Mouse (Mus musculus) neural tube, embryonic 12.5 days (tissue): Measurements from ENCODE around the gene Tcp10a. TPM values are rescaled to one million over a fixed set of nuclear protein-coding genes. Genes with fewer than 3 reads are reported as not detected.
"Not testable (repeated sequence)": the region's sequence is repeated elsewhere in the genome, so short reads cannot be mapped to it uniquely, and the experiment has no call there.

Experiments used
- ATAC-seq: fragments of 200-750 bp; cut with Nextera tagmentation; 2 replicates; pipeline ENCODE4 v1.8.0; 2017; ENCODE audit warnings: low read depth, mild to moderate bottlenecking, moderate TSS enrichment, moderate library complexity; ENCODE audit not compliant: low FRiP score
- H3K27ac ChIP-seq: fragments of 300-500 bp; sonication (generic); 2 replicates; pipeline ENCODE4 v1.5.1; 2016
- H3K27me3 ChIP-seq: fragments of 300-500 bp; sonication (generic); replicated peaks from 2 replicates; pipeline ENCODE4 v1.6.1; 2016; ENCODE audit warnings: mild to moderate bottlenecking
- H3K36me3 ChIP-seq: fragments of 300-500 bp; sonication (generic); 2 replicates; pipeline ENCODE4 v1.6.1; 2016; ENCODE audit warnings: mild to moderate bottlenecking
- H3K4me1 ChIP-seq: fragments of 300-500 bp; sonication (generic); 2 replicates; pipeline ENCODE4 v1.6.1; 2016
- H3K4me2 ChIP-seq: fragments of 300-500 bp; sonication (generic); replicated peaks from 2 replicates; pipeline ENCODE4 v1.6.1; 2016; ENCODE audit warnings: mild to moderate bottlenecking
- H3K4me3 ChIP-seq: fragments of 300-500 bp; sonication (generic); 2 replicates; pipeline ENCODE4 v1.5.1; 2016
- H3K9ac ChIP-seq: fragments of 300-500 bp; sonication (generic); 2 replicates; pipeline ENCODE4 v1.6.1; 2016; ENCODE audit warnings: mild to moderate bottlenecking
- H3K9me3 ChIP-seq: fragments of 300-500 bp; sonication (generic); 2 replicates; pipeline ENCODE4 v1.6.1; 2016; ENCODE audit warnings: mild to moderate bottlenecking
- WGBS: fragments of 180-500 bp; shearing (Covaris S2); methylation state at CpG from one replicate; pipeline ENCODE4 v1.1.7; 2016; 5-methylcytosine and 5-hydroxymethylcytosine counted together
- polyA plus RNA-seq: library from polyadenylated mRNA; unstranded; fragments of >200 nt; fragmentation: Nextera tagmentation; extraction: Ambion mirVana; gene quantifications from 2 replicates; pipeline ENCODE4 v1.2.1, GENCODE M21; 2016

The Tcp10a gene
- polyA plus RNA-seq, 1 experiment from 2014 or later: not detected

DNA sequence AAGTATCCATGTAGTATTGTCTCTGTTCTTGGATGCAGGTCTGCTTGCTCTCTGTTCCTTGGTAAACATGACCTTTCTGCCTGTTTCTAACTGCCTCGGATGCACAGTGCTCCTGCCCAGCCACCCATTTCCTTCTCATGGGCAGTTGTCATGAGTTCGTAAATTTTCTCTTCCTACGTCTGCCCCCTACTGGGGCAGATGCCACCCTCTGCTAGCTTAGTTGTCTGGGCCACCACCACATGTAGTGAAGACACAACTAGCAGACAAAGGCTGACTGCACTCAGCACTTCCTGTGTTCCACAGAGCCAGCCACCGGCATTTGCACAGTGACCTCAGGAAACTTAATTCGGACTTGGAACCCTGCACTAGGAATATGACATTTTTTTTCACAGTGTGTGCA, 8.3 kb downstream of the Tcp10a start:
- not testable (repeated sequence) for H3K36me3 ChIP-seq, H3K9me3 ChIP-seq, ATAC-seq, H3K4me1 ChIP-seq, H3K9ac ChIP-seq, H3K27ac ChIP-seq, H3K4me2 ChIP-seq, H3K4me3 ChIP-seq, H3K27me3 ChIP-seq
- WGBS: 78% methylated on average over 3 of the region's 5 CpGs

DNA sequence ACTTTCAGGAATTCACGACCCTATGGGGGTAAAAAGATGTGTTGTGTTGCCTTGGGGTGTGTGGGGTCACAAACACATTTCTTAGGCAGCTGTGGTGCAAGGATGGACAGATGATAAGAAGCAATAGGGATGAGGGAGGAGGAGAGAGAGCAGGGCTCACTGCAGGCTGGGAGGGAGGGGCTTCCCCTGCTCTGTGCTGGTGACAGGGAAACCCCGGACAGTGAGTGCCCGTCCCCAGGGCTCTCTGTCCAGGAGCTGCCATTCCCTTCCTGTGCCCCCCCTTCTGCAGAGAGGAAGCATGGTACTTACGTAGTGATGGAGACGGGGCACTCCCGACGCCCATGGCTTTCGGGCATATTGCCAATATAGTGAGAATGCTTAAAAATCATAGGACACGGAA, 12.9 kb downstream of the Tcp10a start:
- H3K9ac ChIP-seq, H3K27me3 ChIP-seq, H3K9me3 ChIP-seq, H3K27ac ChIP-seq, H3K4me2 ChIP-seq, H3K36me3 ChIP-seq, ATAC-seq, H3K4me1 ChIP-seq, H3K4me3 ChIP-seq: not testable (repeated sequence)
- 82% methylated on average over 8 of the region's 9 CpGs for WGBS

GRCm38 (mm10) chr17:7348765-7349164, 24.3 kb downstream of the Tcp10a start:
- H3K27me3 ChIP-seq, H3K4me2 ChIP-seq, H3K4me3 ChIP-seq, H3K4me1 ChIP-seq, ATAC-seq, H3K27ac ChIP-seq, H3K9me3 ChIP-seq, H3K9ac ChIP-seq, H3K36me3 ChIP-seq: not testable (repeated sequence)
- 83% methylated on average over 2 of the region's 3 CpGs for WGBS

DNA sequence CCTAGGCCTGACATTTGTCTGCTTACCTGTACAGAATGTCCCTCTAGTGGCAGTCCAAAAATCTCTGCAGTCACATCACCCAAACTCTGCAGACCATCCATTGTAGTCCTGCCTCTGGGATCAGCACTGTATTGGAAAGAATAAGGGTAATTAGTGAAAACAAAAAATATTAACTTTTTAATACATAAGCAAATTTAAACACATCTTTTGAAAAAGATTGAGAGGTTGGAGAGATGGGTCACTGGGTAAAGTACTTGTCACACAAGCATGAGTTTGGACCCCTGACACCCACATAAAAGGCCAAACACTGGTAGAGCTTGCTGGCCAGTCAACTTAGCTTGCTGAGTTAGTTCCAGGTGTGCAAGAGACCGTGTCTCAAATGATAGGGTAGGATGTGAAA, 28.1 kb downstream of the Tcp10a start, which contains the start of gene Ttll2:
TSS of gene Ttll2 (minus strand) at position 101 of the 400 bp plus-strand sequence.
- 100% methylated on average over 1 of the region's 1 CpGs for WGBS
- H3K9ac ChIP-seq, H3K27me3 ChIP-seq, H3K4me2 ChIP-seq, H3K36me3 ChIP-seq, H3K4me3 ChIP-seq, H3K9me3 ChIP-seq, H3K27ac ChIP-seq, H3K4me1 ChIP-seq, ATAC-seq: not testable (repeated sequence)

DNA sequence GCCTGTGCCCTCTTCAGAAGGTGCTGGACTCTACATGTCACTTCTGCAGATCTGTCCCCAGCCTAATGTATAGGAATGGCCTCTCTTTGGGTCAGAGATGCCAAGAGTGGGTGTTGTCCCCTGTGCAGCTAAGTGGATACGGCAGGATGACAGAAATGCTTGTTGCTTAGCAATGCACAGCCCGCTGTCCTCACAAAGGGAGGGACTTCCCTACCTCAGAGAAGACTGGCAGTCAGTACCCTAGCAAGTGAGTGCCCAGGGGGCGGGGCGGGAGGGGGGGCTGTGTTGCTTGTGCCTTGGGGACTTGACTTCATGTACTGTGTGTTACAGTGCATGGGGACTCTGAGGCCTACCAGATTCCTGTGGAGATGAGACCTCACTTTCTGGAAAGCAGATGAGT, 35.4 kb downstream of the Tcp10a start:
- not testable (repeated sequence) for H3K9ac ChIP-seq, H3K9me3 ChIP-seq, H3K27me3 ChIP-seq, H3K36me3 ChIP-seq, H3K4me3 ChIP-seq, H3K4me2 ChIP-seq, H3K4me1 ChIP-seq, H3K27ac ChIP-seq, ATAC-seq
- WGBS: 74% methylated on average over 4 of the region's 4 CpGs

- ATAC-seq, H3K4me3 ChIP-seq: not testable (repeated sequence)
- WGBS: 81% methylated on average over 9 of the region's 9 CpGs
These were observed 36.5 kb downstream of the Tcp10a start for GRCm38 (mm10) chr17:7360749-7361465.

DNA sequence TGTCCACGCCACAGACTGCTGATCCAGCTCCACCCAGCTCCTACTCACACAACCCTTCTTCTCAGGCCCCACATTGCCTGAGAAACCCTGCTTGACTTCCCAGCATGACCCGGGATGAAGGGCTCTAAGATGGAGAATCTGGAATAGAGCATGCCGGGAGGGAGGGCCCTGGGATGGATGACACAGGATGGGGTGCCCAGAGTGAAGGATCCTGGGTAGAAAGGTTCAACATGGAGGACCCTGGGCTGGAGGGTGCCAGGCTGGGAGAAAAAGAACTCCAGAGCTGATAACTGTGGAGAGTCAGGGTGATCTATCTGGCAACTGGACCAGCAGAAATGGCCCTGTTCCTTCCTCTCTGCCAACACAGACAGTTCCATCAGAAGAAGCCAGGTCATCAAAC, 41.2 kb downstream of the Tcp10a start:
- H3K4me3 ChIP-seq, H3K9ac ChIP-seq, ATAC-seq, H3K27ac ChIP-seq, H3K4me1 ChIP-seq, H3K36me3 ChIP-seq, H3K9me3 ChIP-seq, H3K4me2 ChIP-seq, H3K27me3 ChIP-seq: not testable (repeated sequence)
- WGBS: 86% methylated on average over 1 of the region's 3 CpGs

More at GRCm38 (mm10) chr17:7360749-7361465, 36.5 kb downstream of the Tcp10a start:
- not testable (repeated sequence) for H3K27ac ChIP-seq, H3K4me2 ChIP-seq, H3K4me1 ChIP-seq, H3K36me3 ChIP-seq, H3K9ac ChIP-seq, H3K27me3 ChIP-seq, H3K9me3 ChIP-seq

DNA sequence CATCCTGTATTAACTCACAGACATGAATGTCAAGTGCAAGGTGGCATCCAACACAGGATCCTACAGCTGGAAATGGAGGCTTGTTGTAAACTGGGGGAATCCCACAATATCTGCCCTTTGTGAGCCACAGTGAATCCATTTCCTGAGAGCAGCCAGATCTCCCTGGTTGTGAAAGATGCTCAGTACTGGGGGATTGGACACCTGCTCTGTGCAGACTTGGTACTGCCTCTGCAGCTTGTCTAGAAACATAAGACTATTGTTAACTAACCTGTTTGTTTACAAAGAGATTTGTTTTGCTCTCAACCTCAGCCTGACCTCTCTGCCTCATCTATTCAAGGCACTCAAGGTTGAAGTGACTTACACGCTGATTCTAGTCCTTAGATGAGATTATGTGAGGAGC, 41.8 kb downstream of the Tcp10a start:
- H3K36me3 ChIP-seq, H3K27ac ChIP-seq, H3K4me3 ChIP-seq, ATAC-seq, H3K4me1 ChIP-seq, H3K9ac ChIP-seq, H3K9me3 ChIP-seq, H3K4me2 ChIP-seq, H3K27me3 ChIP-seq: not testable (repeated sequence)
- WGBS: 0% methylated on average over 1 of the region's 1 CpGs

DNA sequence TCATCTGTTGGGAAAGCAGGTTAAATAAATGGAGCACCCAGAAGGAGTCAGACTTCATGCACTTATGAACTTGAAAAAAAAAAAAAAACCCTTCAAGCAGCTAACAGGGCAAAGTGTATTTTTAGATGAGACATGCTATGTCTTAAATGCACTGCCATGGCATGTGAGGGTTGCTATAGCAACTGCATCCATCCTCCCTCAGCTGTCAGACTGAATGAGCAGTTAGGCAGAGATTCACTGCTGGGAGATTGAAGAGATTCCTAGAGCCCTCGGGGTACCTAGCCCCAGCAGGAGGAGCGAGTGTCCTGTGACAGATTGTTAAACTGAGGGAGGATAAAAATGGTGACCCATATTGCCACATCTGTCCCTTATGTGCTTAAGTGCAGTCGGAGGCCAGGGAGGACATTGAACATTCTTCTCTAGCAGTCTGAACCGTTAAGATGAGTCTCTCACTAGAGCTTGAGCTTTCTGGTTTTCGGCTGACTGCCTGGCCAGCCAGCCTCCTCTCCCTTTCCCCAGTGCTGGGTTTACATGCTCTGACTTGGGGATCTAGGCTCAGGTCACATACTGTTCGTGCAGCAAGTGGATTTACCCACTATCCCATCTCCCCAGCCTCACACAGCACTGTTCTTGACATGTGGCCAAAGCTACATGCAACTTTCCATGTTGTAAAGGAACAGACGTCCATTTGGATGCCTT, 42.4 kb downstream of the Tcp10a start:
- 40% methylated on average over 5 of the region's 7 CpGs for WGBS
- not testable (repeated sequence) for H3K4me1 ChIP-seq, H3K36me3 ChIP-seq, H3K9me3 ChIP-seq, H3K4me3 ChIP-seq, H3K27ac ChIP-seq, H3K9ac ChIP-seq, H3K27me3 ChIP-seq, H3K4me2 ChIP-seq
- ATAC-seq: peak; percentile 88

GRCm38 (mm10) chr17:7369401-7369800, 45.0 kb downstream of the Tcp10a start:
- H3K36me3 ChIP-seq, H3K27me3 ChIP-seq, H3K9me3 ChIP-seq, H3K4me2 ChIP-seq, H3K4me3 ChIP-seq, ATAC-seq, H3K4me1 ChIP-seq, H3K27ac ChIP-seq, H3K9ac ChIP-seq: not testable (repeated sequence)
- WGBS: 64% methylated on average over 6 of the region's 6 CpGs

GRCm38 (mm10) chr17:7371879-7372278, 47.4 kb downstream of the Tcp10a start, which contains the start of gene Gm49630:
Gm49630 (minus strand) TSS chr17:7371979.
- not testable (repeated sequence) for H3K4me3 ChIP-seq, H3K36me3 ChIP-seq, H3K9ac ChIP-seq, H3K4me1 ChIP-seq, H3K27ac ChIP-seq, H3K9me3 ChIP-seq, H3K4me2 ChIP-seq, H3K27me3 ChIP-seq, ATAC-seq
- WGBS: 93% methylated on average over 2 of the region's 5 CpGs

DNA sequence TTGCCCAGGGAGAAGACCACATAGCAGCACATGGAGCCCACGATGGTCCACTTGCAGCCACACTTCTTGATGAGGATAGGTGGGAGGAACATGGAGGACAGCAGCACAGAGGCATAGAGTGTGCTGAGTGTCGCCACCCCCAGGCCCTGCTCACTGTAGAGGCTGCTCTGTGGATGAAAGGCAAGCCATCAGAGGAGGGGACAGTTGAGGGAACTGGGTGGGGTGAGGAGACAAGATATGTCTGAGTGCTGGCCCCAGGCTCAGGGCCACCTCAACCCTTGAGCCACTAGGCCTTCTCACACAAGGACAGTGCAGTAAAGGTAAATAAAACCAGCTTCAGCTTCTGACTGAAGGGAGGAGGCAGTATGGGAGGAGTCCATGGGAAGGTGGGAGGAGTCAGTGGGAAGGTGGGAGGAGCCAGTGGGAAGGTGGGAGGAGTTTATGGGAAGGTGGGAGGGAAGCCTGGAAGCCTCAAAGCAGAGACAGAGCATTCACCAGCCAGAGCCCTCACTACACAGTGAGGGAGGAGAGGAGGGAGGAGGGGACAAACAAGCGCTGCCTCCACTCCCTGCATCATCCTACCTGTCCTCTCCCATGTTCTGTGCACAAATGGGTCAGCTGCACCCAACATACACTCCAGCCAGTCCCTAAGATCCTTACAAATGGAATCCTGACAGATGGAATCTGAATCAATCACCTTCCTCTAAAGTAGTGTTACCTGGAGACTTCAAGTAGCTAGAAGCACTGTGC, 52.7 kb downstream of the Tcp10a start:
- H3K9ac ChIP-seq, H3K27ac ChIP-seq, ATAC-seq, H3K4me1 ChIP-seq, H3K9me3 ChIP-seq, H3K36me3 ChIP-seq, H3K4me3 ChIP-seq, H3K4me2 ChIP-seq, H3K27me3 ChIP-seq: not testable (repeated sequence)
- WGBS: 93% methylated on average over 1 of the region's 3 CpGs
